Mouse (Mus musculus) testis, adult 2 months (tissue): ENCODE results near the gene Fam208b. TPM values are rescaled to one million over a fixed set of nuclear protein-coding genes. Genes with fewer than 3 reads are reported as not detected.
"Not testable (repeated sequence)": the region's sequence is repeated elsewhere in the genome, so short reads cannot be mapped to it uniquely, and the experiment has no call there.

ENCODE experiments used
- H3K27ac ChIP-seq: fragments of 200-500 bp; 2 replicates; pipeline ENCODE4 v1.5.1; 2012; ENCODE audit warnings: low read depth, low read length; ENCODE audit not compliant: control insufficient read depth, insufficient read depth
- H3K27me3 ChIP-seq: fragments of 200-500 bp; 2 replicates; pipeline ENCODE4 v1.6.1; 2012; ENCODE audit warnings: mild to moderate bottlenecking, low read length, moderate library complexity; ENCODE audit not compliant: control insufficient read depth, insufficient read depth
- H3K36me3 ChIP-seq: fragments of 200-500 bp; 2 replicates; pipeline ENCODE4 v1.6.1; 2012; ENCODE audit warnings: mild to moderate bottlenecking, low read length; ENCODE audit not compliant: control insufficient read depth, insufficient read depth
- H3K4me1 ChIP-seq: fragments of 200-500 bp; 2 replicates; pipeline ENCODE4 v1.6.1; 2012; ENCODE audit warnings: low read length; ENCODE audit not compliant: control insufficient read depth, insufficient read depth
- H3K4me3 ChIP-seq: fragments of 200-500 bp; 2 replicates; pipeline ENCODE4 v1.5.1; 2012; ENCODE audit warnings: low read depth, mild to moderate bottlenecking, low read length, moderate library complexity, mixed read lengths; ENCODE audit not compliant: control insufficient read depth
- CTCF ChIP-seq: fragments of 200-500 bp; IDR thresholded peaks from 2 replicates; pipeline ENCODE4 v1.5.1; 2012; ENCODE audit warnings: low read depth, mild to moderate bottlenecking, inconsistent platforms, low read length, moderate library complexity; ENCODE audit not compliant: control insufficient read depth, insufficient read depth, insufficient replicate concordance
- POLR2A ChIP-seq: fragments of 200-500 bp; IDR thresholded peaks from 2 replicates; pipeline ENCODE4 v1.6.1; 2012; ENCODE audit warnings: low read depth, mild to moderate bottlenecking, inconsistent platforms, low read length, moderate library complexity; ENCODE audit not compliant: control insufficient read depth
- polyA plus RNA-seq: library from polyadenylated mRNA; depleted of rRNA; stranded (reverse); fragments of >200 nt; gene quantifications from 2 replicates; pipeline ENCODE4 v1.2.3, GENCODE M21; 2012

The Fam208b gene
- polyA plus RNA-seq, 1 experiment = 25.5 TPM

DNA sequence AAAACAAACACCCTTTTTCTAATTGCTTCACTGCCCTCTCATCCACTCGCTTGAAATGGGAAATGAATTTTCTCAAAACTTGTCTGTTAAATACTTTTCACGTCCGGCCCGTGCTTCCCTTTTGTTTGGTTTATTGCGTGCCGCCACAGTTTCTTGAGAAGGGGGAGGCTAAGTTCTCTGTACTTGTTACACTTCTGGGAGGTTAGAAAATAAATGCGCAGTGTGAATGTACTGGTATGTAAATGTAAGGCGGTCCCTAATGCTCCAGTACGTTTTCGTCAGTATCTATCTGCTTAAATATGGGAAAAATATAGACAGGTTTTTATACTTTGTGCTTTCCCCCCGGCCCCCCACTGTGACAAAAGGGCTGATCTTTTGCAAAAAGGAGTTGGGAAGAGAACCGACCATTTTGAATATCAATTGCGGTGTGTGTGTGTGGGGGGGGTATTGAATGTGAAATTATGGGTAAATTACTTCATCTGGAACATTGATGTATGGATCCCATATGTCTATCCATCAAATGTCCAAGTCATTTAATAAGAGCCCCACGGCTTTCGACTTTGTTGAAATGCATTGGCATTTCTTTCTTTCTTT, 71.8 kb downstream of the Fam208b start:
- no peaks in the 10 kb centered on the region for H3K27me3 ChIP-seq
- H3K4me3 ChIP-seq = peak overlapping the region; percentile 100
- TF ChIP-seq CTCF (no peak), POLR2A (no peak)
- H3K4me1 ChIP-seq = peaks cover 8% of the 10 kb centered on the region
- no peak overlapping the region; the same call in 1 of the 2 replicates for H3K27ac ChIP-seq
- no peaks in the 10 kb centered on the region for H3K36me3 ChIP-seq

DNA sequence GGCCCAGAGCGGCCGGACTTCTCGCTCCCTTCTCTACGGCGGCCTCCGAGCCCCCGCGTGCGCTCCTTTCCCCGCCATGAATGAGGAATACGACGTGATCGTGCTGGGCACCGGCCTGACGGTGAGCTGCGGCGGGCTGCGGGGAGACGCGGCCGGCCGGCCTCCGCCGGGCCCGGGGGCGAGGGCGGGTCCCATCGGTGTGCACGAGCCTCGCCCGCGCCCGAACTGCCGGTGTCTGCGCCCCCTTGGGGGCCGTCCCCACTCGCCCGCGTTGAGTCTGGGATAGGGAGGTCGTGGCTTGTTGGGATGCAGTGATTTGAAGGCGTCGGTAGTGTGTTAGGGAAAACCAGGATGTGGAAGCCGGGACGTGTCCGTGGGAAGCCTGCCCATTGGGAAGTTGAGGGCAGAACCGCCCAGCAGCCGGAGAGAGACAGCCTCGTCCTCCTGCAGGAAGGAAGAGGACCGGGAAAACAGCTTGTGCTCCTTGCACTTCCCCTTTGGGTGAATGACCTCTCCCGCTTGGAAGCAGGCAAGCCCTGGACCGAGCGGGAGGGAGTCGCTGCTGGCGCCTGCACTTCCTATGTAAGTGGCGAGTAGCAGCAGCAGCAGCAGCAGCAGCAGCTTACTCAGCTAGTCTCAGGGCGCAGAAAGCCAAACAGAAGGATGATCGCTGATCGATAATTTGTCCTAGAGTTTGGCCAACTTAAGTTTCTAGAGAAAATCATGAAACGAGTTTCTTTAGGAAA, 72.5 kb downstream of the Fam208b start:
- Histone ChIP-seq H3K27me3 (no peaks in the 10 kb centered on the region), H3K4me3 (peak overlapping the region; percentile 100), H3K36me3 (no peaks in the 10 kb centered on the region), H3K27ac (peak overlapping the region; percentile 96), H3K4me1 (peaks cover 8% of the 10 kb centered on the region)
- TF ChIP-seq CTCF (no peak), POLR2A (no peak)

DNA sequence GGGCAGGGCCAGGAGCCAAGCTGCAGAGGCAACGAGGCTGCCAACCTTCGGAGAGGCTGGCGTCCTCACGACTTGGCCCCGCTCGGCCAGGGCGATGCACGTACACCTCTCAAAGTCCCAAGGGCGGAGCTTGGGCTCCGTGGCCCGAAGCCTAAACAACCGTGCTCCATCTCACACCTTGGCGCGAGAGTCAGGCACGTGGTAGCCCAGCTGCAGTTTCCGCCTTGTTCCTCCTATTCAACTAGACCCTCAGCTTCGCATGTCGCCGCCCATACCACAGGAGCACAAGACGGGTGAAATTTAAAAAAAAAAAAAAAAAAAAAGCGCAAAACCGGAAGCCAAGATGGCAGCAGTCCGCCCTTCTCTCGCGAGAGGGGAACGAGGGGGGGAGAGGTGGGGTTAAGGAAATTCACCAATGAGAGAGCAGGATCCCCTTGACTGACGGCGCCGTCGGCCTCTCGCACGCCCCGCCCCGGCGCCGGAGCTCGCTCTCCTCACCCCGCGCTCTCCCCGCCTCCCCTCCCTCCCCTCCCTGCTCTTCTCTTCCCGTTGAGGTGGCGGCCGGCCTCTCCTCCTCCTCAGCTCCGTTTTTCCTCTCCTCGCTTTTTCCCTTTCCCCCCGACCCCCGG, 73.2 kb downstream of the Fam208b start, which contains the start of gene Gdi2:
TSS of gene Gdi2 (plus strand) at position 470 of the 629 bp plus-strand sequence.
- TF ChIP-seq CTCF = no peak
- TF ChIP-seq POLR2A = peak; percentile 72
- Histone ChIP-seq H3K27ac (peak within 1 kb of the TSS; percentile 99), H3K36me3 (no peaks in the 10 kb centered on the region), H3K4me3 (peak within 1 kb of the TSS; percentile 100), H3K27me3 (no peaks in the 10 kb centered on the region), H3K4me1 (peaks cover 8% of the 10 kb centered on the region)

DNA sequence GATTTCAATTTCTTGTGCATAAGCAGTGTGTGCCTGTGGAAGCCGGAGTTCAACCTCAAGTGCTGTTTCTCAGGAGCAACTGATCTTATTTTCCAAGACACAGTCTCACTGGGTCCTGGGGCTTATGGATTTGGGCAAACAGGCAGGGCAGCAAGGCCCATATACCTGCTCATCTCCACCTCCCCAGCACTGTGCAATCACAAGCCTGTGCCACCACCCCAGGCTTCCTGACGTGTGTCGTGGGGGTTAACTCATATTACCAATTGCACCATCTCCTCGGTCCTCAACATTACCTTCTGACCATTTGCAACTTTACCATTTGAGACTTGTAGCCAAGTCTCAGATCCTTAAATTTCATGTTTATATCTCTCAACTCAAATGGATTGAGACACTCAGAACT, 76.8 kb downstream of the Fam208b start:
- TF ChIP-seq POLR2A (no peak), CTCF (no peak)
- peaks cover 12% of the 10 kb centered on the region for H3K4me1 ChIP-seq
- no peak overlapping the region for H3K4me3 ChIP-seq
- no peak overlapping the region for H3K27ac ChIP-seq
- no peaks in the 10 kb centered on the region for H3K36me3 ChIP-seq
- no peaks in the 10 kb centered on the region for H3K27me3 ChIP-seq

DNA sequence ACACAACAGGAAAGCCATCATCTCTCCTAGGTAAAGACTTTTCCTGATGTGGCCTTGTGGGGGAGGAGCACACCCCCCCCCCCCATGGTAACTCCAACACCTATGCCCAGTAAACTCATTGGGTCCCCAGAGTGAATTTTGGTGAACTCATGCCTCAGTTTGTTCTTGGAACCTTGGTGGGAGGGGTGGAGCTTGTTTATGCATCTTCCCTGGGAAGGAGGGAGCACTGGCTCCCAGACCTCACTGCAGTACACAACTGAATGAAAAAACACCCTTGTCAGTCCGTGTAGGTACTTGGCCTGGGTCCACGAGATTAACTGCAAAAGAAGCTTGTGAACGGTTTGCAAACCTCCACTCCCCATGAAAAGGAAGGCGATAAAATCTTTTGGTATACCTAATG, 78.5 kb downstream of the Fam208b start:
- Histone ChIP-seq H3K27ac (no peak overlapping the region), H3K4me1 (peaks cover 11% of the 10 kb centered on the region), H3K27me3 (no peaks in the 10 kb centered on the region), H3K36me3 (no peaks in the 10 kb centered on the region), H3K4me3 (no peak overlapping the region)
- TF ChIP-seq CTCF = no peak
- TF ChIP-seq POLR2A = no peak

DNA sequence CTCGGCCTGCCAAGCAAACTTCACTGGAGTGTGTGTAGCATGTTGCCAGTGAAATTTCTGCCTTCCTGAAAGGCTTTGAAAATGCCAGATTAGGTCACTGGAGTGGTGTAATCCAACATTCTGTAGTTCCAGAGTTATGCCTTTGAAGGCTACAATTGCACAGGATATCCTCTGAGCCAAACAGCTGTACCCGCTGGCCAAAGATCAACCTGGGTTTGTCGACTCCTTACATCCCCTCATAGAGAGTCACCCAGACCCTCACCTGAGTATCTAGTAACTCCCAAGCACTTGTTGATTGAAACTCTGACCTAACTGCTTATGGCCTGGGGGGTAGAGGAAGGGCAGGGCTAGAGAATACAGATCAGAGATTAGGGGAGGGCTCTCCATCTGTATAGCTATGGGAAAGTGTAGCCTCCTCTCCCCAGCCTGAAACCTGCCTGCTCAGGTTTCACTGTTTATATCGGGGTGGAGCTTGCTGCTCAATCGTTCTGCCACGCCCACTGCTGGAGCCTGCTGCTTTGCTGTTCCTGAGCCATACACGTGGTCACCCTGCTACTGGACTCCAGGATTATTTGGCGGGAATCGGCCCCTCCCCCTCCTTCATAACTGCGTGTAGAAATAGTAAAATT, 79.1 kb downstream of the Fam208b start:
- TF ChIP-seq CTCF (no peak), POLR2A (no peak)
- Histone ChIP-seq H3K27me3 (no peaks in the 10 kb centered on the region), H3K27ac (no peak overlapping the region), H3K36me3 (no peaks in the 10 kb centered on the region), H3K4me3 (no peak overlapping the region), H3K4me1 (peaks cover 6% of the 10 kb centered on the region)

DNA sequence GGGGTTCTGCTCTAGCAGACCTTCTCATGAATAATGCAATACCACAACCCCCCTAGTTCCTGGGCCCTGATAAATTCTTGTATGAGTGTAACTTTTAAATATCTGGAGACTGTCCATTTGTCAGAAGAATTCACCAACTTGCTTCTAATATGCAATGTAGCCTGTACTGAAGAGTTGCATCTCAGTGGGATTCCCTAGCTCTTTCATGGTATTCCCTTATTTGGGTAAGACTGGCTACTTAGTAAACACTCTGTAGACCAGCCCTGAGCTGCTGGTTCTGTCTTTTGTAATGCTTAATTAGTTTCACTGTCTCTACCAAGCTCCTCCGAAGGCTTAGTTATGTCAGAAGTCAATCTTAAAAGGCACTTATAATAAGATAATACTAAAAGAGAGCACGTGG, 79.7 kb downstream of the Fam208b start:
- H3K27ac ChIP-seq, H3K4me1 ChIP-seq, H3K27me3 ChIP-seq, H3K4me3 ChIP-seq, H3K36me3 ChIP-seq: not testable (repeated sequence)
